Mouse (Mus musculus): ENCODE data around the gene Actr6. TPM values are rescaled to one million over a fixed set of nuclear protein-coding genes. Genes with fewer than 3 reads are reported as not detected.
"Not testable (repeated sequence)": the region's sequence is repeated elsewhere in the genome, so short reads cannot be mapped to it uniquely, and the experiment has no call there.

Gene Actr6
- total RNA-seq, 2 experiments from 2014 or later, result 24.3 to 26.9 TPM

- intact Hi-C loops (cut with DNase I), result no loop called here
- no peak for DNase-seq (ENCODE audit: extremely low spot score in 1 of 2, low spot score in 2 of 2)
Measured at GRCm38 (mm10) chr10:89740995-89741394, 8.9 kb upstream of the Actr6 start.

DNA sequence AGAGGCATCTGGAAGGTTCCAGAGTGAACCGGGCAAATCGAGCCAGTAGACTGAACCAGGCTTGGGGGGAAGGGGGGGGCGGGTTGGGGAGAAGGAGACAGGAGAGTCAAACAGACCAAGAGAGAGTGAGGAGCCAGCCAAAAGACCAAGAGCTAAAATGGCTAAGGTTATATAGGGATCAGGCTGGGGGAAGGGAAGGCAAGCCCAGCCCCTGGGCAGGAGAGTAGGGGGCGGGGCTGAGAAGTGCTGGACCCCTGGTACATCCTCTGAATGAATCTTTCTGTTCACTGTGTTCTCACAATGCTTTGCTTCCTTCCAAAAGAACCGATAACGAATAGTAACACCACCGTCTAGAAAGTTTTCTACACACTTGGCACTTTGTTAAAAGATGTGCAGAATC lies 7.6 kb upstream of the Actr6 start:
- intact Hi-C loops (cut with DNase I), result loop anchor here (10.0 kb wide), 1 partner anchor 305 kb away; no protein-coding TSS in a partner anchor

GRCm38 (mm10) chr10:89738395-89738794 lies 6.3 kb upstream of the Actr6 start:
- no peak for DNase-seq (ENCODE audit: extremely low spot score in 1 of 2, low spot score in 2 of 2)
- intact Hi-C loops (cut with DNase I), result loop anchor here (10.0 kb wide), 1 partner anchor 306 kb away; no protein-coding TSS in a partner anchor

More for the DNA sequence above, 7.6 kb upstream of the Actr6 start:
- DNase-seq (ENCODE audit: extremely low spot score in 1 of 2, low spot score in 2 of 2), result no peak

DNA sequence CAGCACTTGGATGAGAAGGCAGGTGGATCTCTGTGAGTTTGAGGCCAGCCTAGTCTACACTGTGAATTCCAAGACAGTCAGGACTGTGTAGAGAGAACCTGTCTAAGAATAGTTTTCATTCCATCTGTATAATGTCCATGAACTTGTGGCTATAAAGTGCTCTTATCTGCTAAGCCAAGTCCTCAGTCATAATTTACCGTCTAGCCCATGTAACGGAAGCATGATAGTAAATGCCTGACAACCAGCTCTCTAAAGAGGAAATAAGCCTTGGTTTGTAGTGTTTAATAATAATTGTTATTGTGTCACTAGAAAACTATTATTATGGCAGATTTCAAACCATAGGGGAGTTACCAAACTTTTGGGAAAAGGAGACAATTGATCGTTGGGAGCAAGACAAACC lies 5.8 kb upstream of the Actr6 start:
- DNase-seq (ENCODE audit: extremely low spot score in 1 of 2, low spot score in 2 of 2), result no peak
- intact Hi-C loops (cut with DNase I), result loop anchor here (10.0 kb wide), 1 partner anchor 307 kb away; no protein-coding TSS in a partner anchor

GRCm38 (mm10) chr10:89737092-89737491 lies 5.0 kb upstream of the Actr6 start:
- no peak for DNase-seq (ENCODE audit: extremely low spot score in 1 of 2, low spot score in 2 of 2)
- intact Hi-C loops (cut with DNase I), result loop anchor here (10.0 kb wide), 1 partner anchor 308 kb away; no protein-coding TSS in a partner anchor

- intact Hi-C loops (cut with DNase I), result loop anchor here (10.0 kb wide), 1 partner anchor 313 kb away; no protein-coding TSS in a partner anchor
- no peak for DNase-seq (ENCODE audit: extremely low spot score in 1 of 2, low spot score in 2 of 2)
Measured at GRCm38 (mm10) chr10:89731341-89731740, 754 bp downstream of the Actr6 start.

DNA sequence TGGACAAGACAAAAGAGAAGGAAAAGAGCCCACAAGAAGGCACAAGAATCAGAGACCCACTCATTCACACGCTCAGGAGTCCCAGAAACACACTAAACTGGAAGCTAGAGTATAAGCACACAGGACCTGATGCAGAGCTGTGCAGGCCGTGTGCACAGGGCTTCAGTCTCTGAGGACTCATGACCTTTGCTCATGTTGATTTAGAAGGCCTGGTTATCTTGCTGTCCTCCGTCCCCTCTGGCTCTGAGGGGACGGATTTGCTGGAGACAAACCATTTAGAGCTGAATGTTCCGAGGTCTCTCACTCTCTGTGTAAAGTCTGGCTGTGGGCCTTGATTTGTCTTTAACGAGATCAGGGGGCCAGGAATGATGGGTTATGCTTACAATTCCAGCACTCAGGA lies 1.7 kb downstream of the Actr6 start:
- intact Hi-C loops (cut with DNase I), result loop anchor here (10.0 kb wide), 1 partner anchor 314 kb away; no protein-coding TSS in a partner anchor

DNA sequence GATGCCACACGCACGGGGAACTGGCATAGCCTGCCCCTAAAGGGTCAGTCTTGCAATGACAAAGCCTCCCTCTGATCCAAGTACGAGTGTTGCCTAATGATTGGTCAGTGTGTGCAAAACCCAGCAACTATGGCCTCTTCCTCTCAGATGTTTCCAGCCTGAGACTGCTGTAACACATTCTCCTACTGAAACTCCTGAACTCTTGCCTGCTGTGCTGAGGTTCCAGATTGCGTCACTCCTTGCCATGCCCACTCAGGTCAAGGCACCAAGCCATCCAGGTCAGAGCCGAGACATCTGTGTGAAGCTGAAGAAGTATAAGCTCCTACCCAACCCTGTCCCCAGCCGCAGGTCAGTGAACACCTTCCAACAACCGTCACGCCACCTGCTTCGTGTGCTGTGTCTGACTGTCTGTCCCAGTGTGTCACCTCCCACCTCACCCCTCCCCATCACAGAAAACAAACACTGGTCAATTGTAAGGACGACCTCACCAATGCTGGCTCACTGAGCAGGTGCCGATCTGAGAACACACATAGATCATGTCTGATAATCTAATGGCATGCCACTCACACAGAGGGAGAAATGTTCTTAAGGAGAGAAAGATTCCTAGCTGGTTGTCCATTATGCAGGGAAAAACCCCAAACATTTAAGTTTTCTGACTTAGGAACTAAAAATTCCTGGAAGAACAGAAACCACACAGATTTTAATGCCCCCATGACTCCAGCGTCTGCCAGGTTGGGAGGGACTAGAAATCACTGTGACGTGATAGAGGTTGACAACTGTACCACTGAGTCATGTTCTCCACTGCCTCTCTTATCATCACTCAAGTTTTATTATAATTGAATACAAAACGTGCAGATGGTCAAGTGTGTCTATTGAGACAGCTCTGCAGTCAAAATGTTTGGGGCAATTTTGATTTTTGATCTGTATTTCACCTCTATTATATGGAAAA lies 9.6 kb downstream of the Actr6 start:
- DNase-seq (ENCODE audit: extremely low spot score in 1 of 2, low spot score in 2 of 2), result no peak
- intact Hi-C loops (cut with DNase I), result no loop called here

More for the DNA sequence above, 1.7 kb downstream of the Actr6 start:
- DNase-seq (ENCODE audit: extremely low spot score in 1 of 2, low spot score in 2 of 2), result no peak

- intact Hi-C loops (cut with DNase I), result no loop called here
- no peak for DNase-seq (ENCODE audit: extremely low spot score in 1 of 2, low spot score in 2 of 2)
Measured at GRCm38 (mm10) chr10:89720796-89721195, 11.3 kb downstream of the Actr6 start.

DNA sequence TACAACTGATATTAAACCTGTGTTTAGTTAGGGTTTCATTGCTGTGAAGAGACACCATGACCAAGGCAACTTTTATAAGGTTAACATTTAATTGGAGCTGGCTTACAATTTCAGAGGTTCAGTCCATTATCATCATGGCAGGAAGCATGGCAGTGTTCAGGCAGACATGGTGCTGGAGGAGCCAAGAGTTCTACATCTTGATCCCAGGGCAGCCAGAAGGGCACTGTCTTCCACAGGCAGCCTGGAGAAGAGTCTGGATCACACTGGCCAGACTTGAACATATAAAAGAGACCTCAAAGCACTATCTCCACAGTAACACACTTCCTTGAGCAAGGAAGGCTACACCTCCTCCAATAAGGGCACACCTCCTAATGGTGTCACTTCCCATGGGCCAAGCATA lies 11.8 kb downstream of the Actr6 start:
- intact Hi-C loops (cut with DNase I), result no loop called here
- no peak for DNase-seq (ENCODE audit: extremely low spot score in 1 of 2, low spot score in 2 of 2)

DNA sequence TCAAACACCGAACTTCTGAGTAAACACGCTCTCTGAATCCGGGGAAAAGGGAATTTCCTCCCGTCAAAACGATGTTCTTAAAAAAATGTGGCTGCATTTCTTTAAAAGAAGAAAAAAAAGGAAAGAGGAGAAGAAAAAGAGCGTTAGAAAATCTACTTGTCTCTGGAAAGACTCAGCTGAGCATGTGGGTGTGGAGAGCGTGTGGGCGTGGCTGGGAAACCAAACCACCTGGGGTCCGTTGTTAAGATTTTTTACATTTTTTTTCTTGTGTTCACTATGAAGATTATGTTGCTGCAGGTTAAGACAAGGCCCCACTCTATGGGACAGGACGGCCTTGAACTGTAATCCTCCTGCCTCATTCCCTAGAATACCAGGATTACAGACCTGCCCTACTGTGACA lies 17.2 kb downstream of the Actr6 start:
- intact Hi-C loops (cut with DNase I), result no loop called here
- no peak for DNase-seq (ENCODE audit: extremely low spot score in 1 of 2, low spot score in 2 of 2)

DNA sequence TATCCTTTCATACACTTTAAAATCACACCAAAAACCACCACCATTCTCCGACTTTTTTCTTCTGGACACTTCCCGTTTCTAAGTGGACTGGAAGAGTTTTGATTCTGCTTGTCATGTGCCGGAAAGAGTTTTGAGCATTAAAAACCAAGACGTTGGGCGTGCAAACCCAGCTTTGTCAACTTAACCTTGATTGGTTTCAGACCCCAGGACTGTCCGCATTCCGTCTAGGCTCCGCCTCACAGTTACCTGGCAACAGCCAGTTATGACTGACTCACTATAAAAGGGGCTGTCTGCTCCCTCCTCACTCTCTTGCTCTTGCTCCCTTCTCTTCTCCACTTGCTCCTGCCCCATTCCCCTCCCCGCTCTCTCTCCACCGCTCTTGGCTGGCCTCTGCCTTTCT lies 23.4 kb downstream of the Actr6 start:
- intact Hi-C loops (cut with DNase I), result no loop called here
- DNase-seq (ENCODE audit: extremely low spot score in 1 of 2, low spot score in 2 of 2), result no peak

DNA sequence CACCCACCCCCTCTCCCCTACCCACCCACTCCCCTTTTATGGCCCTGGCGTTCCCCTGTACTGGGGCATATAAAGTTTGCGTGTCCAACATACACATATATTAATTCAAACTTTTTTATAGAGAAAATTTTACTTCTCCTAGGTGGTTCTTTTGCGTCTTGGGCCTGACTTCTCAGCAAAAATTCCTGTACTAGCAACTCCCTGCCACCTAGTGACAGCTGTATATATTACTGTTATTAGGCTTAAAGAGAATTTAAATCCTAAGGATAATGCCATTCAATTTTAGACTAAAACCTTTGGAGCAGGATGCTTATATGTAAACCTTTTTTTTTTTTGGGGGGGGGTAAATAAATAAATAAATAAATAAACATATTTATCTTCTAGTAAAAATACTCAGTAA lies 24.7 kb downstream of the Actr6 start:
- no peak for DNase-seq (ENCODE audit: extremely low spot score in 1 of 2, low spot score in 2 of 2)
- intact Hi-C loops (cut with DNase I), result no loop called here

GRCm38 (mm10) chr10:89703042-89703441 lies 29.1 kb downstream of the Actr6 start:
- DNase-seq (ENCODE audit: extremely low spot score in 1 of 2, low spot score in 2 of 2), result no peak
- intact Hi-C loops (cut with DNase I), result no loop called here

GRCm38 (mm10) chr10:89697956-89698355 lies 34.1 kb downstream of the Actr6 start:
- intact Hi-C loops (cut with DNase I), result no loop called here
- DNase-seq (ENCODE audit: extremely low spot score in 1 of 2, low spot score in 2 of 2), result no peak

- intact Hi-C loops (cut with DNase I); DNase-seq (ENCODE audit: extremely low spot score in 1 of 2, low spot score in 2 of 2): not testable (repeated sequence)
Measured at GRCm38 (mm10) chr10:89696270-89696669, 35.8 kb downstream of the Actr6 start.

GRCm38 (mm10) chr10:89695194-89695911 lies 36.7 kb downstream of the Actr6 start:
- intact Hi-C loops (cut with DNase I), result no loop called here
- no peak for DNase-seq (ENCODE audit: extremely low spot score in 1 of 2, low spot score in 2 of 2)

DNA sequence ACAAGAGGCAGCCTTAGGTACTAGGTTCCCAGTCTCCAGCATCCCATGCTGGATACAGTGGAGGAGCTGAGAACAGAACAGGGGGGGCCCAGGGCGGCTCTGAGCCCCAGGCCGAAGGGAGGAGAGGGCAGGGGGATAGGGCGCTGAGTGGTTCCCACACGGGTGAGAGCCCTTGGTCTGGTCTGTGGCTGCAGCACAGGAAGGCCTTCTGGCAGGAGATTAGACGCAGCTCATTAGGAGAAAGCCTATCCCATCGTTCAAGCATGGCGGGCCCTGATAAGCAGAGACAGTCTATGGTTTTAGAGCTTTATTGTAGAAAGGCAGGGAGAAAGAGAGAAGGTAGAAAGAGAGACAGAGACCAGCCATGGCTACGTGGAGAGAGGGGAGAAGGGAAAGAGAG lies 42.1 kb downstream of the Actr6 start:
- intact Hi-C loops (cut with DNase I), result no loop called here

GRCm38 (mm10) chr10:89687455-89687854 lies 44.6 kb downstream of the Actr6 start:
- no peak for DNase-seq (ENCODE audit: extremely low spot score in 1 of 2, low spot score in 2 of 2)
- intact Hi-C loops (cut with DNase I), result no loop called here

More for the DNA sequence above, 42.1 kb downstream of the Actr6 start:
- no peak for DNase-seq (ENCODE audit: extremely low spot score in 1 of 2, low spot score in 2 of 2)
